Mouse (Mus musculus): ENCODE results near the gene Scd1. TPM values are rescaled to one million over a fixed set of nuclear protein-coding genes. Genes with fewer than 3 reads are reported as not detected.
A peak's percentile ranks its signal among the peaks of the same experiment; 100 is the strongest.

Scd1 gene
- polyA plus RNA-seq, 1 experiment from 2014 or later: 3.7 TPM

DNA sequence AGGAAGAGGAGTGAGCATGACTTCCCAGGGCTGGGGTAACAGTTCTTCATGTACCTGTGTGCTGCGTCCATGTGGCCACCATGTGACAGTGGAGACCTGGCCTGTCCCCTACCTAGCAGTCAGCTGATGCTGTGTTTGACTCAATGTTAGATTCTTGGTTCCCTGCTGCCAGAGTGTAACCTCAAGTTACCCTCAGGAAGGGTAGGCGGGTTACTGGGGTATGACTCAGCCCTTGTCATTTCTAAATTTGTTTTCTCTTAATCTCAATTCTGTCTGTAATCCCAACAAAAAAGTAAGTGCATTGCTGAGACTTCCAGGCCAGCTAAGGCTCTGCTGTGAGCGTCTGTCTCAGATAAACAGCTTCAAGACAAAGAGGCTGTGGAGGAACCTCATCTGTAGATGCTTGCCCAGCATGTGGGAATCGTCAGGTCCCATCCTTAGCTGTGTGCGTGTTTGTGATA is 13.7 kb downstream of the Scd1 start:
- Histone ChIP-seq H3K36me3 (ENCODE audit: control insufficient read depth, insufficient read depth, low read length) (no peaks in the 10 kb centered on the region), H3K9me3 (ENCODE audit: control insufficient read depth, low read depth, low read length) (no peaks in the 10 kb centered on the region), H3K27me3 (ENCODE audit: control insufficient read depth, insufficient read depth, low read length) (no peaks in the 10 kb centered on the region), H3K4me3 (ENCODE audit: low read depth, low read length) (no peak overlapping the region), H3K4me1 (ENCODE audit: control insufficient read depth, insufficient read depth, low read length) (no peaks in the 10 kb centered on the region; the same call in 1 of the 2 replicates), H3K4me2 (replicated peaks; ENCODE audit: low read depth, low read length) (no peak overlapping the region), H3K9ac (replicated peaks; ENCODE audit: low read depth, low read length) (no peak overlapping the region), H3K27ac (ENCODE audit: low read length) (no peak overlapping the region)
- ATAC-seq (ENCODE audit: insufficient number of reproducible peaks, insufficient read depth, low FRiP score, low read depth): no peak
- 76% methylated on average over 5 of the region's 5 CpGs for WGBS

- Histone ChIP-seq H3K4me2 (replicated peaks; ENCODE audit: low read depth, low read length) (no peak overlapping the region), H3K36me3 (ENCODE audit: control insufficient read depth, insufficient read depth, low read length) (no peaks in the 10 kb centered on the region), H3K27ac (ENCODE audit: low read length) (no peak overlapping the region), H3K9ac (replicated peaks; ENCODE audit: low read depth, low read length) (no peak overlapping the region), H3K4me3 (ENCODE audit: low read depth, low read length) (no peak overlapping the region), H3K9me3 (ENCODE audit: control insufficient read depth, low read depth, low read length) (no peaks in the 10 kb centered on the region), H3K4me1 (ENCODE audit: control insufficient read depth, insufficient read depth, low read length) (no peaks in the 10 kb centered on the region; the same call in 1 of the 2 replicates), H3K27me3 (ENCODE audit: control insufficient read depth, insufficient read depth, low read length) (no peaks in the 10 kb centered on the region)
- no peak for ATAC-seq (ENCODE audit: insufficient number of reproducible peaks, insufficient read depth, low FRiP score, low read depth)
- 86% methylated on average over 5 of the region's 5 CpGs for WGBS
These were observed 15.2 kb downstream of the Scd1 start for GRCm38 (mm10) chr19:44392339-44393009.

GRCm38 (mm10) chr19:44391856-44392255 is 15.8 kb downstream of the Scd1 start:
- Histone ChIP-seq H3K27ac (ENCODE audit: low read length) (no peak overlapping the region), H3K4me2 (replicated peaks; ENCODE audit: low read depth, low read length) (no peak overlapping the region), H3K4me3 (ENCODE audit: low read depth, low read length) (no peak overlapping the region), H3K36me3 (ENCODE audit: control insufficient read depth, insufficient read depth, low read length) (no peaks in the 10 kb centered on the region), H3K4me1 (ENCODE audit: control insufficient read depth, insufficient read depth, low read length) (no peaks in the 10 kb centered on the region; the same call in 1 of the 2 replicates), H3K9me3 (ENCODE audit: control insufficient read depth, low read depth, low read length) (no peaks in the 10 kb centered on the region), H3K9ac (replicated peaks; ENCODE audit: low read depth, low read length) (no peak overlapping the region), H3K27me3 (ENCODE audit: control insufficient read depth, insufficient read depth, low read length) (no peaks in the 10 kb centered on the region)
- 92% methylated on average over 4 of the region's 4 CpGs for WGBS
- ATAC-seq (ENCODE audit: insufficient number of reproducible peaks, insufficient read depth, low FRiP score, low read depth): no peak

GRCm38 (mm10) chr19:44389507-44389906 is 18.2 kb downstream of the Scd1 start:
- Histone ChIP-seq H3K27me3 (ENCODE audit: control insufficient read depth, insufficient read depth, low read length) (no peaks in the 10 kb centered on the region), H3K9me3 (ENCODE audit: control insufficient read depth, low read depth, low read length) (no peaks in the 10 kb centered on the region), H3K4me2 (replicated peaks; ENCODE audit: low read depth, low read length) (no peak overlapping the region), H3K27ac (ENCODE audit: low read length) (no peak overlapping the region; the same call in 1 of the 2 replicates), H3K9ac (replicated peaks; ENCODE audit: low read depth, low read length) (no peak overlapping the region), H3K4me3 (ENCODE audit: low read depth, low read length) (no peak overlapping the region), H3K36me3 (ENCODE audit: control insufficient read depth, insufficient read depth, low read length) (no peaks in the 10 kb centered on the region), H3K4me1 (ENCODE audit: control insufficient read depth, insufficient read depth, low read length) (no peaks in the 10 kb centered on the region; the same call in 1 of the 2 replicates)
- 39% methylated on average over 1 of the region's 1 CpGs for WGBS
- ATAC-seq (ENCODE audit: insufficient number of reproducible peaks, insufficient read depth, low FRiP score, low read depth): no peak

- 3% methylated on average over 41 of the region's 41 CpGs for WGBS
- H3K9ac ChIP-seq (replicated peaks; ENCODE audit: low read depth, low read length): peak overlapping the region; percentile 46
These were observed 18.9 kb downstream of the Scd1 start for GRCm38 (mm10) chr19:44388475-44389428.

GRCm38 (mm10) chr19:44387746-44388474 is 19.8 kb downstream of the Scd1 start:
- Histone ChIP-seq H3K27ac (ENCODE audit: low read length) (peak overlapping the region; percentile 85), H3K4me1 (ENCODE audit: control insufficient read depth, insufficient read depth, low read length) (no peaks in the 10 kb centered on the region; the same call in 1 of the 2 replicates), H3K9ac (replicated peaks; ENCODE audit: low read depth, low read length) (peak overlapping the region; percentile 46), H3K4me2 (replicated peaks; ENCODE audit: low read depth, low read length) (peak overlapping the region; percentile 78), H3K27me3 (ENCODE audit: control insufficient read depth, insufficient read depth, low read length) (no peaks in the 10 kb centered on the region), H3K9me3 (ENCODE audit: control insufficient read depth, low read depth, low read length) (no peaks in the 10 kb centered on the region), H3K4me3 (ENCODE audit: low read depth, low read length) (peak overlapping the region; percentile 60), H3K36me3 (ENCODE audit: control insufficient read depth, insufficient read depth, low read length) (no peaks in the 10 kb centered on the region)
- ATAC-seq (ENCODE audit: insufficient number of reproducible peaks, insufficient read depth, low FRiP score, low read depth): no peak
- WGBS: 21% methylated on average over 19 of the region's 19 CpGs

More at GRCm38 (mm10) chr19:44388475-44389428, 18.9 kb downstream of the Scd1 start:
- Histone ChIP-seq H3K36me3 (ENCODE audit: control insufficient read depth, insufficient read depth, low read length) (no peaks in the 10 kb centered on the region), H3K27ac (ENCODE audit: low read length) (peak overlapping the region; percentile 85), H3K4me2 (replicated peaks; ENCODE audit: low read depth, low read length) (peak overlapping the region; percentile 78), H3K4me1 (ENCODE audit: control insufficient read depth, insufficient read depth, low read length) (no peaks in the 10 kb centered on the region; the same call in 1 of the 2 replicates), H3K27me3 (ENCODE audit: control insufficient read depth, insufficient read depth, low read length) (no peaks in the 10 kb centered on the region), H3K4me3 (ENCODE audit: low read depth, low read length) (peak overlapping the region; percentile 60), H3K9me3 (ENCODE audit: control insufficient read depth, low read depth, low read length) (no peaks in the 10 kb centered on the region)
- peak; percentile 97 for ATAC-seq (ENCODE audit: insufficient number of reproducible peaks, insufficient read depth, low FRiP score, low read depth)

- Histone ChIP-seq H3K9me3 (ENCODE audit: control insufficient read depth, low read depth, low read length) (no peaks in the 10 kb centered on the region), H3K36me3 (ENCODE audit: control insufficient read depth, insufficient read depth, low read length) (no peaks in the 10 kb centered on the region), H3K4me3 (ENCODE audit: low read depth, low read length) (no peak overlapping the region), H3K27me3 (ENCODE audit: control insufficient read depth, insufficient read depth, low read length) (no peaks in the 10 kb centered on the region), H3K9ac (replicated peaks; ENCODE audit: low read depth, low read length) (no peak overlapping the region), H3K4me1 (ENCODE audit: control insufficient read depth, insufficient read depth, low read length) (no peaks in the 10 kb centered on the region; the same call in 1 of the 2 replicates), H3K4me2 (replicated peaks; ENCODE audit: low read depth, low read length) (no peak overlapping the region), H3K27ac (ENCODE audit: low read length) (no peak overlapping the region)
- ATAC-seq (ENCODE audit: insufficient number of reproducible peaks, insufficient read depth, low FRiP score, low read depth): no peak
- whole genome bisulfite sequencing: 86% methylated on average over 4 of the region's 4 CpGs
These were observed 20.5 kb downstream of the Scd1 start for GRCm38 (mm10) chr19:44387089-44387671.
